Mouse (Mus musculus): Measurements from ENCODE around the gene Bglap3.
"Not testable (repeated sequence)": the region's sequence is repeated elsewhere in the genome, so short reads cannot be mapped to it uniquely, and the experiment has no call there.

The Bglap3 gene

DNA sequence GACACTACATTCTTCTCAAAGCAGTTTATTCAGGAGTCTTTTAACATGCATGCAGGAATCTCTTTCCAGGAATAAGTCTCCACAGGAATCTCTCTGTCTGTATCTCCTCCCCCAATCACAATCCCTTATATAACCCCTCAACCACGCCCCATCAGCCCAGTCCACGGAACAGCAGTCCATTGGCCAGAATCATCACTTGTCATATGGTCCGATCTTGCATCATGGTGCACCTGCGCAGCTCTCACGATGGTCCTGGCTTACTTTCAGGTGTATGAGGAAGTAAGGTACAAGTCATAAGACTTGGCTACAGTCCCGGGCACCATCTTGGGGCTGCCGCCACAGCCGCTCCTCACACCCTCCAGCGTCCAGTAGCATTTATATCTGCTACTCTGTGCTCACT, at the start of gene Bglap3:
TSS of gene Bglap3 (minus strand) at position 101 of the 400 bp plus-strand sequence.
- DNase-seq = not testable (repeated sequence)

DNA sequence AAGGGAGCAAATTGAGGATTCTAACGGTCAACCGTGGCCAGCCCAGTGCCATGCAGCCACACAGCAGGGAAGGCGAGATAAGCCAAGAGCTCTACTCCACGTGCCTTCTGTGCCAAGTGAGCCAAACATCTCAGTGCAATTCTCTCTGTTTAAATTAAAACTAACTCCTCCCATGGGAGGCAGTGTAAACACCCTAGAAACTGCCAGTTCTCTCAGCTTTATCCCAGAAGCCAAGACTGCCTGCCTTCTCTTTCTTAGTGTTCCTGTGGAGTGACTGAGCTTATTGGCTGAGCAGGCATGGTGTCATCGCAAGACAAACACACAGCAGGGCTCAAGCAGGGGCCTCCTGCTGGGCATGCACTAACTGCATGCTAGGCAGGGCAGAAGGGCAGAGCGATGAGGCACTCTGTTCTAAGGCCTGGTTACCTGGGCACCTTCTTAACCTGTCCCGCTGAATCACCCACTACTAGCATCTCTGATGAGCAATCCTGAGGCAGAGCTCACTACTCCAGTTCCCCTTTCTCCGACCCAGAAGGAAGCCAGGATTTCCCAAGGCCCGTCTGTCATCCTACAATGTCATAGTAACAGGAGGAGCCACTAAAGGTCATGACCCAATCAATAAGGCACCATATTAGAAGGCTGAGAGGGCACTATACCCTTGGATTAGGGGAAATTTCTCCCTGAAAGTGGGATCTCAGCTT, 49.6 kb upstream of the Bglap3 start:
- peak; percentile 56 for DNase-seq

DNA sequence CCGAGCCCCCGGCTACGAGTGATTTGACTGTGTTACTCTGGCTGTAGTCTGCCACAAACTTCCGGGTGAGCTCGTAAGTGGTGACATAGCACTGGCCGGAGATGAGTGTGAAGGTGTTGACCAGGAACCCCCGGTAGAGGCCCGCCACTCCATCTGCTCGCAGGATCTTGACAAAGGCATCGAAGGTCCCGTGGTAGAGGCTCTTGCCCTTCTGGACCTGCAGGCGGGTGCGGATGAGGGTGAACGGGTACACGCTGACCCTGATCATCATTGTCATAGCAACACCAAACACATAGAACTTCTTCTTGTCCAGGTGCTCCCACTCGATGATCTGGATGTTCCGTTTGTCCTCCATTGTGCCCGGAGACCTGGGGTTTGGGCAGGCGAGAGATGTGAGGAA, 48.2 kb upstream of the Bglap3 start:
- no peak for DNase-seq

DNA sequence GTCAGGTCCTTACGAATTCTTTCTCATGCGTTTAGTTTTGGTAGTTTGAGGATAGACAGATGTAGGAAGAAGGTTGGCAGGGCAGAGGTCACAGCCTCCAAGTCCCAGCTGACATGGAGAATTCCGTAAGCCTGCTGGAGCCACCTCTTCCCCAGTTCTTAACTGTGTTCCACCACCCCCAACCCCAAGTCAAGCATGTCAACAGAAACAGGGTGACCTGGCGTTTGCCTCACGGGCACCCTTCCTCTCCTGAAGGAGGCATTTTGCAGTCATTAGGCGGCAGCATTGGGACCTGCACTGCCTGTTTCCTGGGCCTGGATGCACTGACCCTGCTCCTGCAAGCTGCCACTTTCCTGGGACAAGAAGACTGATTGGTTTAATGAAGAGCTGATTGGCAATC, 45.5 kb upstream of the Bglap3 start:
- DNase-seq = no peak

DNA sequence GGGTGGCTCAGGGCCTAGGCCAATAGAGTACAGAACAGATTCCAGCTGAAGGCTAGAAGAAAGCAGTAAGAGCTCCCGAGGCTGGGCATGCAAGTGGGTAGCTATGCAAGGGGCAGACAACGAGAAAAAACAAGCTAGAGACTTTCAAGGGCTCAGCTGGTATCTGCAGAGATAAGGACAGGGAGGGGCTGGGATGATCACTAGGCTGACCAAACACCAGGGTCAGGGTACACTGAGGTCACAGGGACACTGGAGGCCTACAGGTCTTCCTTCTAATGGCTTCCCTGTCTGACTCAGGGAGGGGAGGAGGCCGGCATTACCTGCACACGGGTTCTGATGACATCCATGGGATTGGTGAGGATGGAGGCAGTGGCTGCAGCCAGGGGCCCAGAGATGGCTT, 43.1 kb upstream of the Bglap3 start:
- DNase-seq = no peak

DNA sequence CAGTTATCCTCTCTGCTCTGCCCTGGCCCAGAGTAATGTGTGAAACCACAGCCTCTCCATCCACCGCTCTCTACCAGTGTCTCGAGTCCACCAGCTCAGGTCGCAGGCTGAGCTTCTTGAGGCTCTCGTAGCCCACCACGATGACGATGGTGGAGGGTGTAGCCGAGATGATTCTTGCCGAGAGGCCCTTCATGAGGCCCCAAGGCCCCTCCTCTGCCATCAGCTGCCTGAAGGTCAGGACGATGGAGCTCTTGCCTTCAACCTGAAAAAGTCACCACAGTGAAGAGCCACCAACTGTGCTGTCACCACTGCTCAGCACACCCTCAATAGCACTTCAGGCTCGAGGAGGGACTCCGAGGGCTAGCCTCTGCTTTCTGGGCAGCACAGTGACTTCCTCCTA, 40.1 kb upstream of the Bglap3 start:
- DNase-seq = no peak

DNA sequence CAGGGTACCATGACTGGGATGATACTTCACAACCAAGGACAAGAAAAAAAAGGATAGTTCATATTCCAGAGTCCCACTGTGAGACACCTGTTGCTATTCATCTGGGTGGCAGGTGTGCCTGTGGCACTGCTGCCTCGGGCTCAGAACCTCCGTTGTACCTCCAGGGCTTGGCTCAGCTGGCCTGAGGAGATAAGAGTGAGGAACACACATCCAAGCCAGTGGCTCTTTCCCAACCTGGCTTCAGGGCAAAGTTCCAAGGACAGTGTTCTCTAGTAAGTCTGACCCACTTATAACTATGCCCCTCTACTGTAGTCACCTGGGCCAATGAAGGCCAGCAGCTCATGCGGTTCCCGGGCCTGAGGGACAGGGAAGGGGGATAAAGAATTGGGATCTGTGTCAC, 39.1 kb upstream of the Bglap3 start:
- DNase-seq = no peak

DNA sequence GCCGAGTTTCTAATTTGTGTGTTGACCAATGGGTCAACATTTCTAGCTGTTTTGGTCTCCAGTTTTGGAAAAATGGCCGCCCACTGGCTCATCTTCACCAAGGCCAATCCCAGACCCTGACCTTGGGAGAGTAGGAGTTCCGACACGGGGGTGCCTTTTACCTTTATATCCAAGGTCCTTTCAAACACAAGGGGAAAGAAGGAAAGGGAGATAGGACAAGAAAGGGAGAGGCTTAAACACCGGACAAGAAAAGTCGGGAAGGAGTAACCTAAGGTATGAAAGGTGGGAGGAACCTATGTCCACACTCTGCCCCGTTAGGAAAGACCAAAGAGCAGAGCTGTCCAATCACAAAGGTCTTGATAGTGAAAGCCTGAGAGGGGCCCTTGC, 38.1 kb upstream of the Bglap3 start:
- no peak for DNase-seq

DNA sequence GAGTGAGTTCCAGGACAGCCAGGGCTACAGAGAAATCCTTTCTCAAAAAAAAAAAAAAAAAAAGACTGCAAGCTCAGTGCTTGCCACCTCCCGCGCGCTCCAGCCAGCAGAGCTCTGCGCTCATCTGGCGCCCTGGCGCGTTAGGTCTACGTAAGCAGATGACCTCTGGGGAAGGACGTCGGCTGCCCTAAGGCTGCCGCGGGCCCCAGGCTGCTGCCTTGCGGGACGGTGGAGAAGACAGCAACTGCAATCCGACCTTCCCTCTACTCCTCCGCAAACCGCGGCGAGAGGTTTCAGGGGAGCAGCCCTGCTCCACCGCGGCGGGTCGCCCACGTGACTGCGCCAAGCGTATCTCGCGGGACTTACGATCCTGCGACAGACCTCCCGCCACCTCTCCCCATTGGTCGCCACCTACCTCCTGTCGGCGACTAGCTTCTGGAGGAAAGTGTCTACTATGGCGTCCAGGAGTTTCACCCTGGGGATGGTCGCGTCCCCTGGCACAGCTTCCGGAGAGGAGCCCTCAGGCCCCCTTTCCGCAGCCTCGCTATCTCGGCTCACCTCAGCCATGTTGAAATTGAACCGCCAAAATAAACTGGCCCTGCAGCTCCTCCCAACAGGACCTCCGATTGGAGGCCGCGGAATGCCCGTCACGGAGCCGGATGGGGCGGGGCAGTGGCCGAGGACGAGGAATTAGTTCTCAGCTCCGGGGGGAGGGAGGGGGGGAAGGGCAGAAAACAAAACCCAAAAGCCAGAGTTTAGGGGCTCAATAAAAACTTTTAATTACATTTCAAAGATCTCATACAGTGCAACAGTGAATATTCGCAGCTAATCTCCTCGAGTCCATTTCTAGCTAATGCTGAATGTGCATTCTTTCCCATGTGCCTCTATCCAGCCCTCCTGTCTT, 37.5 kb upstream of the Bglap3 start, which contains the start of gene Pmf1:
TSS of gene Pmf1 (minus strand) at position 591 of the 904 bp plus-strand sequence.
- peak; percentile 92 for DNase-seq

DNA sequence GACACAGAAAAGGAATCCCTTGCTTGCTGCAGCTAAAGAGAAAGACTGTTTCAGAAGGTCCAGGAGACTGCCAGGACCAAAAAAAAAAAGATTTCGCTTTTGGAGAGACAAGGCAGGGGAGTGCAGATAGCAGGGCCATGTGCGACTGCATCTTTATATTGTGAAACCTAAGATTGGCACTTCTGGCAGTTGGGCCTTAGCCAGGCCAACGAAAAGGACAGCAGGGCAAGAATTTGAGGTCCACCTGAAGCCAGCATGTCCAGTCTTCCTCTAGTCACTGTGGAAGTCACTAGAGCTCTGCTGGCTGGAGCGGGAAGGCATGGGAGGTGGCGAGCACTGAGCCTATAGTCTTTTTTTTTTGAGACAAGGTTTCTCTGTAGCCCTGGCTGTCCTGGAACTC, 36.4 kb upstream of the Bglap3 start:
- no peak for DNase-seq

DNA sequence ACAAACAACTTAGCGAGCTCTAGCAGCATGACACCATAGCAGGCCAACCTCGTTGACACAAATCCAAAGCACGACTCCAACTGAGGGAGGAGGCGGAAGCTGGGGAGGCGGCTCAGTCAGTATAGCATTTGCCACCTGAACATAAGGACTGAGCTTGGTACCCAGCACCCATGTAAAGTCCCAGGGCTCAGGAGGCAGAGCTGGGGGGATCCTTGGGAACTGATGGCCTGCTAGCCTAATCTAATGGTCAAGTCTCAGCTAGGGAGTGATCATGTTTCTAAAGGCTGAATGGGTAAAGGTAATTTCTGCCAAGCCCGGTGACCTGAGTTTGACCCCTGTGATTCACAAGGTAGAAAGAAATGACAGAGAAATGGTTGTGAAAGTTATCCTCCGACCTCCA, 35.0 kb upstream of the Bglap3 start:
- DNase-seq = no peak

DNA sequence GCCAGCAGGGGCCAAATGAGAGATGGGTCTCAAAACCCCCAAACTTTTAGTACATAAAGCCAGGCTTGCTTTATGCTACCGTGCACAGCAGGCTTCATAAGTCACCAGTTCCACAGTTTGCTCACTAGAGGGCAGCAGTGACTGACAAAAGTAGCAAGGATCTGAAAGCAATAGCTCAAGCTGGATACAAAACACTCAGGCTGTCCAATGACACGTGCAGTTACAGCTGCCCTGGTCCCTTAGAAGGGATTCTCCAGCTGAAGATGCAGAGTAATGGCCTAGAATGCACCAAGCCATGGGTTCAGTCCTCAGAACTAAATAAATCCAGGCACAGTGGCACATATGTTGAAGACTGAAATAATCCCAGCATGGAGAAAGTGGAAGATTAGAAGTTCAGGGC, 34.5 kb upstream of the Bglap3 start:
- peak; percentile 74 for DNase-seq

DNA sequence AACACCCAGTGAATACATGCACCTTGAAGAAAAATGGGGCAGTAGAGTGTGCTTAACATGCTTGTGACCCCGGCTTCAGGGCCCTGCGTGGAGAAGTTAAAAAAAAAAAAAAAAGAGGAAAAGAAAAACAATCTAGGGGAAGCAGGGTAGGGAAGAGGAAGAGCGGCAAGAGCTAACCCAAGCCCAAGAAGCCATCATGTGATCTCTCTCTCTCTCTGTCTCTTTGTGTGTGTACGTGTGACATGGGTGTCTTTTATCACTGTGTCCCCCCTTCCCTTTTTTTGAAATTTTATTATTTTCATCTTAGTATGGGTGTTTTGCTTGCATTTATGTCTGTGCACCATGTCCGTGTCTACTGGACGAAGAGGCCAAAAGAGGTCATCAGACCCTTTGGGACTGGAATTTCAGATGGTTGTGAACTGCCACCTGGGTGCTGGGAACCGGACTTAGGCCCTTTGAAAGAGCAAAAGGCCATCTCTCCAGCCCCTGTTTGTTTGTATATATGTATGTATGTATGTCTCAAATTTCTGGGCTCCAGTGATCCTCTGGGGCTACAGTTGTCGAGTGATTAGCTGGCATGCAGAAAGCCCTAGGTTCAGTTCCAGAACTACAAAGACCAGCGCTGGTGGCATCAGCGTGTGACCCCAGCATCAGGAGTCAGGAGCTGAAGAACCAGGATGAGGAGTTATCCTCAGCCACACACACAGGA, 31.1 kb upstream of the Bglap3 start:
- DNase-seq = no peak

DNA sequence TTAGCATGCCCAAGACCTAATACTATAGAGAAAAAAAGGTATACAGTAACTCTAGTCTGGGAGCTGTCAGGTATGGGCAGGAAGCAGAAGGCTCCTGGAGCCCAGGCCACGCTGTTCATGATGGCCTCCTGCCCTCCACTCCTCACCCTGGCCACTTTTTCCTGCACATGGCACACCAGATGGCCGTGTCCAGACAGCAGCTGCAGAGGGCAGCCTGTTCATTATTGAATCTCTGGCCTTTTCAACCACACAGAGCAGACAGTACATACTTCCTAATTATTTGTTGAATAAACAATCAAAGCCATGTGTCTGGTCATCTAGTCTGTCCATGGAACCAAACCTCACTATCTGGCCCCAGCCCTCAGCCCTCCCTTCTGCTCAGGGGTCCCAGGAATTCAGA, 26.1 kb upstream of the Bglap3 start:
- no peak for DNase-seq

DNA sequence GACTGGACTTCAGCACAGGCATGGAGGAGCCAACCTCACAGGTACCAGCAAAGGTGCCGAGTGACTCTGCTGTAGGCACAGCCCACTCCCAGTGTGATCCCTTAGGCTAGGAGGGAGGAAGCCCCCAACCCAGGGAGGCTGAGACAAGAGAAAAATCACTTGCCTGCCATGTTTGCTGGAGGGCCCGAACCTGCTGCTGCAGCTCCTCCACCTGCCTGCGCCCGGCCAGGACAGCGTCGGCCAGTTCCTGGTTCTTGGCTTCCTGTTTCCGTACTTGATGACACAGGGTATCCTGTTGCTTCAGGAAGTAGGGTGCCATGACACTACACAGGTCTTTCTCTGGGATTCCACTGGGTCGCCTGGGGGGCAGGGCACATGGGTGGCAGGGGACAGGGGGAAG, 23.2 kb upstream of the Bglap3 start:
- no peak for DNase-seq

DNA sequence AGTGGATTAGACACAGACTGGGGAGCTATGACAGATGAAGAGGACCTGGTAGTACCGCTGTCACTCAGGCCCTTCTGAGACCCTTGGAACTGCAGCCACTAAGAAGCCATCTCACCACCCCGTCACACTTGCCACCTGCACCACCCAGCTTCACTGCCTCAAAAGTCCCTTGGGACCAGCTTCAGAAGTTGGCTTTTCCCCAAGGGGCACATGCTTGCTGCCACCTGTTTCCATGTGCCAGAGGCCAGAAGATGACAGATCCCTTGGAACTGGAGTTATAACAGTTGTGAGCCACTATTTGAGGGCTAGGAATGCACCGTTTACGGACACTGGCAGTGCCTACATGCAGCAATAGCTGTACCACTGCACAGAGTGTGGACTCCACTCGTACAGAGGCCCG, 22.7 kb upstream of the Bglap3 start:
- DNase-seq = no peak

DNA sequence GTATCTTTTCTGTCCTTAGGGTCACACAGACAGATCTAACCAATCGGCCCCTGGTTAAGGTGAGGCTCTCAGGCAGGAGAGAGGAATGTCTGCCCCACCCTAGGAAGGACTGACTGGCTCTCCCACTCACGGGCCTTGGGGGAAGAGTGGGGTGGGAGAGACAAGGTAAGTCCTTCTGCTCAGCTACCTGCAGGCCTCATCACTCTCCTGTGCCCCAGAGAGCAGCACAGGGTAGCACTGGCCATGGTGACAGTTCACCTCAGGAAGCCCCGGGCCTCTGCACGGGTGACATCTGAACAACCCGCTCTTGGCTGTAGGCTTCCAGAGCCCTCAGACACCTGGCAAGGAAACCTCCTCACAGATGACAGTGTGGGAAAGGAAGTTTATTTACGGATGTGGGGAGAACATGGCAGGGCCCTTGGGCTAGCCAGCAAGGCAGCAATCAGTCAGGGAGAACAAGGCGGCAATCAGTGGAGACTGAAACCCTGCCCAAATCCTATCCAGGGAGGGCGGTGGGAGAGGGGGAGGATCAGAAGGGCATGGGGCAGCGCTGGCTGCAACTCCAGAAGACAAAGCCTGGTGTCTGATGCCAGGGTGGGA, 21.3 kb upstream of the Bglap3 start:
- DNase-seq = no peak

DNA sequence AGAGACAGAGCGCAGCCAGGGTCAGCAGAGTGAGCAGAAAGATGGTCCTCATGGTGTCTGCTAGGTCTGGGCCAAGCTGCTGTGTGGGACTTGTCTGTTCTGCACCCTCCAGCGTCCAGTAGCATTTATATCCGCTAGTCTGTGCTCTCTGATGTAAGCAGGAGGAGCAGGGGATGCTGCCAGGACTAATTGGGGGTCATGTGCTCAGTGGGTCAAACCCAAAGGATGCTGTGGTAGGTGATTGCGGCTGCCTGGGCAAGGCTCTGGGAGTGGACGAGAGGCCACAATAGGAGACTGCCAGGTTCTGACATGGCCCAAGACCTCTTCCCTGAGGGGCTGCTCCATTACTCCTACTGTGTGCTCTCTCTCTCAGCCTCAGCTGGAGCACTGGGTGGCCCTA, 11.8 kb upstream of the Bglap3 start, which contains the start of gene Bglap:
TSS of gene Bglap (minus strand) at position 101 of the 400 bp plus-strand sequence.
- DNase-seq = no peak

DNA sequence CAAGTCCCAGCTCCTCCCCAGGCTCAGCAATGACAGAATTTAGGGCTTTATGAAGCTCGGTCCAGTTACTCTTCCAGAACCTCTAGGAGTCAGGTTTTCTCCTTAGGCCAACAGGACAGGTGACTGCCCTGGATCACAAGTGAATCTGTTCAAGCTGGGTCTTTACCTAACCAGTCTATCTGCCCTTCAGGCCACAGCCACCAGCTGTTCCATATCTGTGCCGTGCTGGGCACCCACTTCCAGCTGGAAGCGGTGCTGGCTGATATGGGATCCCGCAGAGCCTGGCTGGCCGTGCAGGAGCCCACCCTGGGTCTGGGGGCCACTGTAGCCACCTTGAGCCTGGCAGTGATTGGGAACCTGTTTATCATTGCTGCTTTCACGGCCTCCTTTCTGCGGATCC, 9.8 kb upstream of the Bglap3 start:
- not testable (repeated sequence) for DNase-seq

DNA sequence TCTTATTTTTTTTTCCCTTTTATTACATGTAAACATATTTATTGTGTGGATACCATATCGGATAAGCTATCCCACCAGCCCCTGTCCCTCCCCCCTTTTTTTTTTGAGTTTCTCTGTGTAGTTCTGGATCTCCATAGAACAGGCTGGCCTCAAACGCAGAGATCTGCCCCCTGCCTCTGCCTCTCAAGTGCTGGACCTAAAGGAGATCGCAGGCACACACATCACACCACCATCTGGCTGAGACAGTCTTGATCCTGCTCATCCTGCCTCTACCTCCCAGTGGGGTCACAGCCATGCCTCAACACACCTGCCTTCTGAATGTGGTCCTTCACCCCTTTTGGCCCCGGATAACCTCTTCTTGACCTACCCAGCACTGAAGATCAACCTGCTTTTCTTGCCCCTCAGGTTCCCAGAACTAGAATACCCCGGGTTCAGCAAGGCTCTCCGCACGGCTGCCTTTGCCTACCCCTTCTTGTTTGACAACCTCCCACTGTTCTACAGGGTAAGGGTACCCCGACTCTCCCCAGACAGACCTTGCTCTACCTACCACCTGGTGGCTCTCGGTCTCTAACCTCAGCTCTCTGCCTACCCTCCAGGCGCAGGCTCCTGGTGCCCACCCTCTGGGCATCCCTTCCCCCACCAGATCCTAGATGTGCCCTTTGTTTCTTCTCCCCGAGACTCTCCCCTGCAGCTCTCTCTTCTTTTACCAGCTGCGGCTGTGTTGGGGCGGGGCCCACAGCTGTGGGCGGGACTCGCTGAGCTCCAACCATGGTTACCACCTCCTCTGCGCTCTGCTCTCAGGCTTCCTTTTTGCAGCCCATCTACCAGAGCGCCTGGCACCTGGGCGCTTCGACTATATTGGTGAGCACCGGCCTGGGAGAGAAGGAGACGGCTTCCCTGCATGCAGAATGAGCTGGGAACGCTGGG, 9.1 kb upstream of the Bglap3 start:
- DNase-seq = peak; percentile 34

DNA sequence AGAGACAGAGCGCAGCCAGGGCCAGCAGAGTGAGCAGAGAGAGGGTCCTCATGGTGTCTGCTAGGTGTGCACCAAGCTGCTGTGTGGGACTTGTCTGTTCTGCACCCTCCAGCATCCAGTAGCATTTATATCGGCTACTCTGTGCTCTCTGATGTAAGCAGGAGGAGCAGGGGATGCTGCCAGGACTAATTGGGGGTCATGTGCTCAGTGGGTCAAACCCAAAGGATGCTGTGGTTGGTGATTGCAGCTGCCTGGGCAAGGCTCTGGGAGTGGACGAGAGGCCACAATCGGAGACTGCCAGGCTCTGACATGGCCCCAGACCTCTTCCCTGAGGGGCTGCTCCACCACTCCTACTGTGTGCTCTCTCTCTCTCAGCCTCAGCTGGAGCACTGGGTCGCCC, 6.1 kb upstream of the Bglap3 start, which contains the start of gene Bglap2:
TSS of gene Bglap2 (minus strand) at position 101 of the 400 bp plus-strand sequence.
- not testable (repeated sequence) for DNase-seq

DNA sequence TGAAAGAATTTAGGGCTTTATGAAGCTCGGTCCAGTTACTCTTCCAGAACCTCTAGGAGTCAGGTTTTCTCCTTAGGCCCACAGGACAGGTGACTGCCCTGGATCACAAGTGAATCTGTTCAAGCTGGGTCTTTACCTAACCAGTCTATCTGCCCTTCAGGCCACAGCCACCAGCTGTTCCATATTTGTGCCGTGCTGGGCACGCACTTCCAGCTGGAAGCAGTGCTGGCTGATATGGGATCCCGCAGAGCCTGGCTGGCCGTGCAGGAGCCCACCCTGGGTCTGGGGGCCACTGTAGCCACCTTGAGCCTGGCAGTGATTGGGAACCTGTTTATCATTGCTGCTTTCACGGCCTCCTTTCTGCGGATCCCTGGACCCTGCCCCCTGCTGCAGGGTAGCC, 4.1 kb upstream of the Bglap3 start:
- not testable (repeated sequence) for DNase-seq
